In genomic region chr14:27338034-27338708, GRCm38 (mm10) we compare ENCODE assay signal across 8 mouse cellular contexts.
A peak's percentile ranks its signal among the peaks of the same experiment; 100 is the strongest.
DNase-seq lines count a peak whose midpoint lies in the region; ATAC-seq and TF ChIP-seq lines count a peak whose summit lies in the region.

No protein-coding gene starts in this region.

- peak overlapping the region; percentile 26; the same call in 1 of the 2 replicates for H3K4me3 ChIP-seq in heart, adult 2 months
- H3K4me3 ChIP-seq in heart, embryonic 11.5 days (ENCODE audit: low read depth, low read length): no peak overlapping the region
- H3K4me3 ChIP-seq in layer of hippocampus, adult 2 months: peak overlapping the region; percentile 97
- H3K4me3 ChIP-seq in stomach, embryonic 15.5 days (replicated peaks): no peak overlapping the region

- peak; percentile 79 for TF ChIP-seq CTCF in heart, adult 2 months (IDR thresholded peaks at IDR 0.05)
- TF ChIP-seq CTCF in layer of hippocampus, adult 2 months (conservative IDR thresholded peaks at IDR 0.05): peak; percentile 85

- H3K27me3 ChIP-seq in heart, adult 2 months (ENCODE audit: control insufficient read depth, insufficient read depth, low read length): no peaks in the 10 kb centered on the region
- peaks cover 6% of the 10 kb centered on the region; the same call in 1 of the 2 replicates for H3K27me3 ChIP-seq in heart, embryonic 11.5 days (ENCODE audit: control insufficient read depth, insufficient read depth, low read length)
- no peaks in the 10 kb centered on the region for H3K27me3 ChIP-seq in stomach, embryonic 15.5 days (replicated peaks)

- peaks cover 14% of the 10 kb centered on the region for H3K4me1 ChIP-seq in heart, adult 2 months (ENCODE audit: control insufficient read depth, insufficient read depth, low read length)
- H3K4me1 ChIP-seq in heart, embryonic 11.5 days (ENCODE audit: control insufficient read depth, insufficient read depth, low read length): peaks cover 10% of the 10 kb centered on the region
- H3K4me1 ChIP-seq in stomach, embryonic 15.5 days: peaks cover 8% of the 10 kb centered on the region; the same call in 1 of the 2 replicates

- peaks cover 4% of the 10 kb centered on the region; the same call in 1 of the 2 replicates for H3K79me2 ChIP-seq in heart, adult 2 months (replicated peaks; ENCODE audit: control insufficient read depth, insufficient read depth, low read length)

- no peak for TF ChIP-seq EP300 in heart, adult 2 months (IDR thresholded peaks at IDR 0.05; ENCODE audit: insufficient read depth, low read depth, low read length)

- H3K36me3 ChIP-seq in heart, adult 2 months (ENCODE audit: control insufficient read depth, insufficient read depth, low read length): peaks cover 19% of the 10 kb centered on the region
- H3K36me3 ChIP-seq in heart, embryonic 11.5 days (ENCODE audit: control insufficient read depth, insufficient read depth, low read length): no peaks in the 10 kb centered on the region
- H3K36me3 ChIP-seq in stomach, embryonic 15.5 days: no peaks in the 10 kb centered on the region

- no peak overlapping the region for H3K9ac ChIP-seq in heart, adult 2 months (ENCODE audit: low read depth, low read length)
- no peak overlapping the region for H3K9ac ChIP-seq in heart, embryonic 11.5 days (ENCODE audit: low read depth, low read length)
- no peak overlapping the region for H3K9ac ChIP-seq in stomach, embryonic 15.5 days

- WGBS in heart, adult 2 months: 26% methylated on average over 12 of the region's 12 CpGs
- WGBS in heart, embryonic 11.5 days (ENCODE audit: insufficient replicate concordance): 33% methylated on average over 12 of the region's 12 CpGs
- WGBS in stomach, embryonic 15.5 days: 30% methylated on average over 12 of the region's 12 CpGs

- no peak overlapping the region for H3K4me2 ChIP-seq in heart, embryonic 11.5 days
- peak overlapping the region; percentile 99; the same call in 1 of the 2 replicates for H3K4me2 ChIP-seq in stomach, embryonic 15.5 days

- no peak for ATAC-seq in heart, embryonic 11.5 days (replicated peaks; ENCODE audit: insufficient number of reproducible peaks, low FRiP score, low TSS enrichment)
- ATAC-seq in stomach, embryonic 15.5 days (ENCODE audit: insufficient read depth, low FRiP score, low read depth): no peak

- DNase-seq in heart, adult 2 months: no peak
- DNase-seq in right cerebral cortex, adult 2 months (ENCODE audit: low spot score in 2 of 2): peak; percentile 55 to 69
- DNase-seq in right cerebral cortex, postnatal 25 days: no peak
- peak; percentile 71 for DNase-seq in cerebellum, adult 8-10 months
- peak; percentile 58 to 65 for DNase-seq in layer of hippocampus, adult 2 months (ENCODE audit: low spot score in 2 of 2)
- no peak for DNase-seq in frontal cortex, postnatal 10 days (ENCODE audit: low spot score in 2 of 2)

- intact Hi-C loops in heart, adult 2 months (cut with DNase I): loop anchor here (5.0 kb wide), 1 partner anchor 91 kb away; no protein-coding TSS in a partner anchor

- peak overlapping the region; percentile 39; the same call in 1 of the 2 replicates for H3K27ac ChIP-seq in heart, adult 2 months
- no peak overlapping the region for H3K27ac ChIP-seq in heart, embryonic 11.5 days (ENCODE audit: low read depth, low read length)
- peak overlapping the region; percentile 95 for H3K27ac ChIP-seq in layer of hippocampus, adult 2 months
- H3K27ac ChIP-seq in stomach, embryonic 15.5 days: no peak overlapping the region

- TF ChIP-seq POLR2A in heart, adult 2 months (IDR thresholded peaks at IDR 0.05; ENCODE audit: insufficient read depth, low read depth, low read length): no peak

- H3K9me3 ChIP-seq in heart, embryonic 11.5 days (replicated peaks; ENCODE audit: control insufficient read depth, low read length): no peaks in the 10 kb centered on the region
- H3K9me3 ChIP-seq in stomach, embryonic 15.5 days: no peaks in the 10 kb centered on the region

Comparison
In these comparisons a context has a peak if more than half of its experiments do, and no peak if none do; other contexts are left out.
1. DNase-seq: peak in right cerebral cortex, adult 2 months (2 of 2), cerebellum, adult 8-10 months (single experiment) and layer of hippocampus, adult 2 months (2 of 2); none in heart, adult 2 months (0 of 2), right cerebral cortex, postnatal 25 days (single experiment) and frontal cortex, postnatal 10 days (0 of 2).
2. H3K27ac ChIP-seq: peak in heart, adult 2 months (single experiment) and layer of hippocampus, adult 2 months (single experiment); none in heart, embryonic 11.5 days (single experiment) and stomach, embryonic 15.5 days (single experiment).
3. H3K4me3 ChIP-seq: peak in heart, adult 2 months (single experiment) and layer of hippocampus, adult 2 months (single experiment); none in heart, embryonic 11.5 days (single experiment) and stomach, embryonic 15.5 days (single experiment).